Mouse (Mus musculus) liver, adult 2 months (tissue): ENCODE results near the gene Grin3b.

Experiments
- CTCF ChIP-seq: fragments of 200-500 bp; IDR thresholded peaks from 2 replicates; pipeline ENCODE4 v1.5.1; 2011; ENCODE audit warnings: low read depth, low read length, control low read depth
- POLR2A ChIP-seq: fragments of 200-500 bp; IDR thresholded peaks from 2 replicates; pipeline ENCODE4 v1.6.1; 2011; ENCODE audit warnings: low read length, control low read depth; ENCODE audit not compliant: insufficient read depth; ENCODE audit errors: extremely low read depth

DNA sequence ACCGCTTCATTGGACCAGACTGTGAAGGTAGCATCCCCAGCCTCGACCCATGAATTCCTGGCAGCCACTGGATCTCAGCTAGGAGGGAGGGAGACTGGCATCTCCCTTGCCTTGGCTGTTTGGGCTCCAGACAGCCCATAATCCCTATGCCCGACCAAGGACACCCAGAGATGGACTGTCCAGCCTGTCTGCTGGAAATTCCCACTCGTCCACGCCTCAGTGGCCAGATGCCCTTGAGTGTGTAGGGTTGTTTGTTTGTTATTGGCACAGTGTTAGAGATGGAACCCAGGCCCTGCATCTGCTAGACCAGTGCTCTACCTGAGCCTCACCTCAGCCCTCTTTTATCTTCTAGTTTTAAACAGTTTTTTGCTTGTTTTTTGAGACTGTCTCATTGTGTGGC is 5.2 kb upstream of the Grin3b start:
- TF ChIP-seq POLR2A (no peak), CTCF (no peak)
